Mouse (Mus musculus) fat pad, adult 2 months (tissue): ENCODE data around the gene Sh3yl1.

ENCODE experiments used
- DNase-seq: peaks from one replicate; pipeline ENCODE4 v3.0.0-alpha.2; 2011; ENCODE audit warnings: low read depth, low spot score; ENCODE audit errors: extremely low read depth

Sh3yl1 gene

GRCm38 (mm10) chr12:30911261-30912047, at the start of gene Sh3yl1, which contains the start of gene Acp1:
Sh3yl1 (plus strand) TSS chr12:30911668.
Acp1 (minus strand) TSS chr12:30911589.
- DNase-seq, result no peak

GRCm38 (mm10) chr12:30864347-30864746, 47.1 kb upstream of the Sh3yl1 start:
- no peak for DNase-seq

GRCm38 (mm10) chr12:30865781-30866180, 45.7 kb upstream of the Sh3yl1 start:
- no peak for DNase-seq

- DNase-seq, result no peak
Measured at GRCm38 (mm10) chr12:30879447-30879846, 32.0 kb upstream of the Sh3yl1 start.

- DNase-seq, result no peak
Measured at GRCm38 (mm10) chr12:30883592-30883985, 27.9 kb upstream of the Sh3yl1 start.

- no peak for DNase-seq
Measured at GRCm38 (mm10) chr12:30883986-30884621, 27.4 kb upstream of the Sh3yl1 start, which contains the start of gene Alkal2. Alkal2 (plus strand) TSS chr12:30884322.

- no peak for DNase-seq
Measured at GRCm38 (mm10) chr12:30884622-30885230, 26.7 kb upstream of the Sh3yl1 start.

GRCm38 (mm10) chr12:30885891-30886290, 25.6 kb upstream of the Sh3yl1 start:
- no peak for DNase-seq

- DNase-seq, result no peak
Measured at GRCm38 (mm10) chr12:30888003-30888402, 23.5 kb upstream of the Sh3yl1 start.

GRCm38 (mm10) chr12:30890067-30890466, 21.4 kb upstream of the Sh3yl1 start:
- DNase-seq, result no peak

GRCm38 (mm10) chr12:30891438-30891837, 20.0 kb upstream of the Sh3yl1 start:
- no peak for DNase-seq

GRCm38 (mm10) chr12:30897039-30897438, 14.4 kb upstream of the Sh3yl1 start:
- no peak for DNase-seq

GRCm38 (mm10) chr12:30908658-30909057, 2.8 kb upstream of the Sh3yl1 start:
- no peak for DNase-seq

- DNase-seq, result no peak
Measured at GRCm38 (mm10) chr12:30909881-30910280, 1.6 kb upstream of the Sh3yl1 start.

- no peak for DNase-seq
Measured at GRCm38 (mm10) chr12:30910860-30911259, 608 bp upstream of the Sh3yl1 start.

GRCm38 (mm10) chr12:30912048-30912381, 547 bp downstream of the Sh3yl1 start:
- no peak for DNase-seq

- DNase-seq, result peak; percentile 33
Measured at GRCm38 (mm10) chr12:30912840-30913239, 1.4 kb downstream of the Sh3yl1 start.

- no peak for DNase-seq
Measured at GRCm38 (mm10) chr12:30922401-30922800, 10.9 kb downstream of the Sh3yl1 start.

- no peak for DNase-seq
Measured at GRCm38 (mm10) chr12:30928182-30928581, 16.7 kb downstream of the Sh3yl1 start.

GRCm38 (mm10) chr12:30933299-30933698, 21.8 kb downstream of the Sh3yl1 start:
- no peak for DNase-seq

GRCm38 (mm10) chr12:30936899-30937298, 25.4 kb downstream of the Sh3yl1 start:
- no peak for DNase-seq
